Mouse (Mus musculus): ENCODE results near the gene Rab31.

Rab31 gene

DNA sequence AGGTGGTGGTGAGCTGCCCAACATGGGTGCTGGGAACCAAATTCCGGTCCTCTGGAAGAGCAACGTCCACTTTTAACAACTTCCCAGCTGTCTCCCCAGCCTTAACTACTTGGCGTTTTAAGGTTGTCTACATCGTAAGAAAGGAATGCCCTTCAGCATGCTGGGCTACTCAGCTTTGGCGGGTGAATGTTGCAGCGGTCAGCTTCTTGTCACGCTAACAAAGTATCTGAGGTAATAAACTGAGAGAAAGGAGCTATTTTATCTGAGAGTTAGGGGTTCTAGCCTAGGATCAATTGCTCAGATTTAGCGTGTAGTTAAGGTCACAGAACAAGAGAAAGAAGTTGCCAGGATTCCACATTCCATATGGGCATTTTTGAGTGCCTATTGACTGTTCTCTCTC, 71.2 kb downstream of the Rab31 start:
- DNase-seq = no peak

DNA sequence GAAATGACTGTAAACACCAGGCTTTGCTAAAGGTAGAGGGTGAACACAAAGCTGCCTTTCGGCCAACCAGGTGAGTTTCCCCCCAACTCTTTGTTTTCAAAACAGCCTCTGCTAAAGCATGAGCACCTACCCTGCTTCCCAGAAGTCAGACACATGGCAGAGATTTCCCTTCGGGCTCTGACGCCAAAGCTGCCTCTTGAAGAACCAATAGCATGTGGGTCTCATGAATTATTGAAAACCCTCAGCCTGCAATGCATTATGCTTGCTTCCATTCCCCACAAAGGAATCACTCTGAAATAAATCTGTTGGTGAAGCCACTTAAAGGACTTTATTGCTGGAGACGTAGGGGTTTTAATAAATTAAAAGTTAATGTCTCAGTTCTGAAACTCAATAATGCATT, 72.5 kb downstream of the Rab31 start:
- no peak for DNase-seq

DNA sequence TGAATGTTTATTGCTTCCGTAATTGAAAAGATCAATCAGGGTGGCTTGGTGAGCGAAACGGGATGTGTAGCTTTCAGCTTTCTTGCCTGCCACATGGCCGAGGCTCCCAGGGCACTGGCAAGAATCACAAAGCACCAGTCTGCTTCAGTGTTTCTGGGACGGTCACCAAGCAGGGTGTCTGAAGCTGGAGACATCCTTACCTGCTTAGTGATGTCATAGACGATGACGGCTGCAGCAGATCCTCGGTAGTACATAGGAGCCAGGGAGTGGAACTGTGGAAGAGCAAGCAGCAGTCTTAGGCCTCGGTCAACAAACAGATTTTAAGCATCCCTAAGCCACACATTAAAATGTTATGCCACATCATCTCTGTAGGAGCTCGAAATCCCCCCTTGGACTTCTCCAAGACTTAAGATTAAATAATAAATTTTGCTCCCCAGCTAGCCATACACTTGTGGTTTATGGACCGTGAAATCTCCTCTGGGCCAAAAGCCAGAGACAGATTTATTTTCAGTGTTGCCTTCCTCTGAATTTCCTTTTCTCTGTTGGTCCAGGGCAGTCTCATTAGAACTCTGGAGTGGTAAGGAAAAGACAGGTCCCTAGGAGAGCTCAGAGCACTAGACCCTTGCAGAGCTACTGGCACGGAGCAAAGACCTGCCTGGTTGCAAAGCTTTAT, 74.6 kb downstream of the Rab31 start:
- no peak for DNase-seq

DNA sequence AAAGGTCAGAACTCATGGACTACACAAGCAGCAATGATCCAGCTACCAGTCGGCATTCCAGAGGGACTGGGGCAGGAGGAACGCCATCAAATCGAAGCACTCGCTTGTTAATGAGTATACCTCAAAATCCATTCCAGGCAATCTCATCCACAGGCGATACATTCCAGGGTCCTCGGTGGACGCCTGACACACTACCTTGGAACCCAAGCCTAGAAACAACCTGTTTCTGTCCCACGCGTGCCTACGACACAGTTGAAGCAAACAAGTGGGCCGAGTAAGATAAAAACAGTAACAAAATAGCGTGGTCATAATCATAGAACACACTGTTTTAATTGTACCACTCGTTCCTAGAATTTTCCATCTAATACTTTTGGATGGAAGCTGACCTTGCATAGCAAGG, 75.6 kb downstream of the Rab31 start:
- DNase-seq = no peak

DNA sequence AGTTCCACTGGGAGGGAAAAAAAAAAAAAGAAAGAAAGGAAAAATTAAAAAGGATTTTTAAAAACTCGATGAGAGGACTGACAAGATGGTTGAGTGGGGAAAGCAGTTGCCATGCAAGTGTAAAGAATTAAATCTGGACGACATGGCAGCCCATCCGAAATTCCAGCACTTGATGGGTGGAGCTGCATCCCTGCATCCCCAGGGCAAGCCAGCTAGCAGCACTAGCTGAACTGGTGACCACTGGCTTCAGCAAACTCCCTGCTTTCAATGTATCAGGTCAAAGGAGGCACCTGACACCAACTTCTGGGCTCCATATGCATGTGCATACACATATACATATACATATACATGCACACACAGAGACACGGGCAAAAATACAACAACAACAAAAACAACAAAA, 80.3 kb downstream of the Rab31 start:
- DNase-seq = no peak

DNA sequence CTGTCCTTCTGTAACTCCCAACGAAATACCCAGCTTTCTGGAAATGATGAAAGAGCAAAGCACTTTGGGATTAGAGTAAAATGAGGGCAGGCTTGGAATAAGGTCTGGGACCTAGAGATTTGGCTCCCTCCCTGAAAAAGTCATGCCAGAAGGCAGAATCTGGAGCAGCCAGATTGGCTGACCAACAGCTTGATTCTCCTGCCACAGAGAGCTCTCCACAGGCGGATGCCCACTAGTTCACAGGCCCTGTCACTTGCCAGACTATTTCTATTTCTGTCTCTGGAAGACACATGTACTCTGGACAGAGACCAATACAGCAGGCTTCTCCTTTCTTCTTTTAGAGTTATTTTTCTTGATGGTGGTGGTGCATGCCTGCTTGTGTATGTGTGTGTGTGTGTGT, 88.8 kb downstream of the Rab31 start:
- DNase-seq = no peak

DNA sequence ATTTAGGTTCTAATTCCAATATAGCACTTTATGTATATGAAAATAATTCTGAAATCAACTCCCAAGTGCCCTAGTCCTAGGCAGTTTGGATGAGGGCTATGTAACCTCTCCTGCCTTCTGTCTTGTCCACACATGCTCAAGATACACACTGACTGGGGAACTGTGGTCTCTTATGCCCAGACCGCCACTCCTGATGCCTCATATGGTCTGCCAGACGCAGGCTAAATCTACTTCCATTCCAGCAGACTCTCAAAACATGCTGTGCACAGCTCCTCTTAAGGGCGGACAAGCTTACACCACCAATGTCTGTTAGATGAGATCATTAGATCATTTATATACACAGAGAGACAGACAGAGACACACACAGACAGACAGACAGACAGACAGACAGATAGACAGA, 89.2 kb downstream of the Rab31 start:
- no peak for DNase-seq

DNA sequence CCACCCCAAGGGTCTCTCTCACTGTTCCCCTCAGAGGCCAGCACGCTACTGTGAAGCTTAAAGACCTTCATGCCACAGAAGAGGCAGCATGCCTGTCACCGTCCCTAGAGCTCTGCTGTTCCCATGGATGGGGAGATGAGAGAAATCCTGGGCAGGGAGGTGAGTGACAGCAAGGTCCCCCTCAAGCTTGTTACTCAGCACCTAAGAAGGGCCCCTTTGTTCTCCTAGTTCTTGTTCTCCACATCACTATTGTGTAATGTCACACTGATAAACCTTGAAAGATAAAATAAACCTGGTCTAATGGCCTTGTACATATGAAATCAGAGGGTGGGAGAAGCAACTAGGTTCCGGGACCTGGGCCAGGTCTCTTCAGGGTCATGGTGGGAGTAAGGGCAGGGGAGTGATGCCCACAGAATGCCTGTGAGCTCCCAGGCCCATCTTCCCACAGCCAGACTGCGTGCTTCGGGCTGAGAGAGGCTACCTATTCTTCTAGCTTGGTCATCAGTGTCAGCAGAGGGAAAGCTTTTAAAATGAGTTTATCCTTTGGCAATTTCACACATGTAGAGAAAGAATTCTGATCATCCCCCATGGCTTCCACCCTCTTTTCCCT, 90.4 kb downstream of the Rab31 start:
- no peak for DNase-seq

DNA sequence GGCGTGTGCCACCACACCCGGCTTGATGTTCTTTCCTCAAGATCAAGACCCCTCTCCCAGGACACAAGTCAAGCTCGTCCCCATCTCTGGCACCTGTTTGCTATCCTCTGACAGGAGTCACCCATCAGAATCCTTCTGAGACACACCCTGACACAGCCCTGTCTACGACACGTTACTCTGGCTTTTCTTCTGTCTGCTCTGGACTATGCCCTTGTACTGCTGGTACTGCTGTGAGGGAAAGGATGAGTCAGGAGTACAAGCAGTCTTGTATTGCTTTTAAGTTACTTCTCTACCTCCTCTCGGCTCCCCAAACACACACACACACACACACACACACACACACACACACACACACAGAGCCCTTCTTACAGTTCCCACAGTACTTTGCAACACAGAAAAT, 91.0 kb downstream of the Rab31 start:
- DNase-seq = no peak

DNA sequence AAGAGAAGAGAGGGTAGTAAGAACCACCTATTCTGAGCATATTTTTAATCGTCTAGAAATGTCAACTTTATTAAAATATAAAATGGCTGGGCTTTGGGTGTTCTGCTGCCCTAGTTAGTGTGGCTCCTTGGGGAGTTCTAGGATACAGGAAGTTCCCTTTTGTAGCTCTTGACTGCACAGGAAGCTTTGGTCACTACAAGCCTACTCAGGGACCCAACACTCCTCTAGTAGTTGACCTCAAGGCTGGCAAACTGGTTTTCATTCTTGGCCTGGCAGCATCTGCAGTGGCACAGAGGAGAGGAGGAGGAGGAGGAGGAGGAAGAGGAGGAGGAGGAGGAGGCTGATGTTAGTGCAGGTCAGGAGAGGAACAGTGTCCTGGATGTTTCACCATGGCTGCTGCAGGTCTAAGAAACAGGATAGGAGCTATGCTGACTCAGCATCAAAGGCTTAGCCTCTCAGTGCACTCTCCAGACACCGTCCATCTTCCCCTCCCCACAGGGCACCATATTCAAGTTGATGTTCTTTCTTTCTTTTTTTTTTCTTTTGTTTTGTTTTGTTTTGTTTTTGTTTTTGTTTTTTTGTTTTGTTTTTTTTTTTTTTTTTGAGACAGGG, 91.6 kb downstream of the Rab31 start:
- DNase-seq = no peak

DNA sequence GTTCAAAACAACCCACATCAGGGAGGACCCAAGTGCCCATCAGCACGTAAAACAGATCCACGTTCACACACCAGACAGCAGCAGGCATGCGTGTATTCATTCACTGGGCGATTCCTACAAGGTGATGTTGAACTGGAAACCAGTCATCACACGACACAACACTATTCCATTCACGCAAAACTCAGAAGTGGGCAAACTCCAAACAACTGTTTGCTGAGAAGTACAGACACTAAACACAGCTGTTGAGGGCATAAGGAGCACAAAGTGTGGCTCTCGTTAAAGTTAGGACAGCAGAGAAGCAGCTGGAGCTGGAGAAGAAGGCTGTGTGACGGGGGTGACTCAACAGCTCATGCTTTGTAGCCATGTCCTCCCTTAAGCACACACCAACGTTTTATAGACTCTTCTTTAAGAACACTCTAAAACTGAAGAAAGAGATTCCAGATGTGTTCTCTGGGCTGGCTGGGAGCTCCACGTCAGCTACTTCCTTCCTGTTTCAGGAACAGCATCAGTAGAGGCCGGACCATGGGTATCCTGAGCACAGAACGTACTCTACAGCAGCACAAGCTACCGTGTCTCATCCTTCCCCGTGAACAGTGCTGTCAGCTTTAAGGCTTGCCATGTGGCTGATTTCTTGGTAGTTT, 92.6 kb downstream of the Rab31 start:
- no peak for DNase-seq

DNA sequence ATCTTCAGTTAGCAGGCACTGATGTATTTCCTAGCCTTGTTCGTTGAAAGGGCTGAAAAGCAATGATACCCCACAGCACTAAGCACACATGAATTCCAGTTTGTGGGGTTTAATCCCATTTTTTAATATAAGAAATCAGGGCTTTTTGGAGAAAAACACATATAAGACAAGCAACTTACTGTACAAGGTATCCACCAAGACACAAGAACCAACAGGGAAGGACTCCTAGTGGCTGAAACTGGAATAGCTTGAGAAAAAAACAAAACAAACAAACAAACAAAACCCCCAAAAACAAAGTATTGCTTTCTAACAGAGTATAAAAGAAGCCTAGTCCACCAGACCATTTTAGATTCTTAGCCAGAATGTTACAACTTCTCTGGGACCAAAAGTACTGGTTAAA, 94.8 kb downstream of the Rab31 start:
- DNase-seq = no peak

DNA sequence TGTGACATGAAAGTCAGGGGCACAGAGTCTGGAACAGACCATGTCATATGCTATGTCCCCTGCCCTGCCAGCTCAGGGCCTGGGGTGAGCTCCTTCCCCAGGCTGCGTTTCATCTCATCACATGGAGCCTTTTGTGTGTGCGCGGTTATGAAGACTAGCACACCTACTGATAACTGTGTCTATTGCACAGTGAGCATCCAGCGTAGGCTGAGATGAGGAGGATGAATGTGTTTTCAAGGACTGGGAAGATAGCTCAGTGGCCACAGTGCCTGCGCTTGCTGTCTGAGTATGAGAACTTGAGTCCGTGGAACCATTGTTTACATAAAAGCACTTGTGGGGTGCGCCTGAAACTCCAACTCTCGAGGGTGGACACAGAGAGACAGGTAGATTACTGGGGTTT, 96.0 kb downstream of the Rab31 start:
- no peak for DNase-seq

DNA sequence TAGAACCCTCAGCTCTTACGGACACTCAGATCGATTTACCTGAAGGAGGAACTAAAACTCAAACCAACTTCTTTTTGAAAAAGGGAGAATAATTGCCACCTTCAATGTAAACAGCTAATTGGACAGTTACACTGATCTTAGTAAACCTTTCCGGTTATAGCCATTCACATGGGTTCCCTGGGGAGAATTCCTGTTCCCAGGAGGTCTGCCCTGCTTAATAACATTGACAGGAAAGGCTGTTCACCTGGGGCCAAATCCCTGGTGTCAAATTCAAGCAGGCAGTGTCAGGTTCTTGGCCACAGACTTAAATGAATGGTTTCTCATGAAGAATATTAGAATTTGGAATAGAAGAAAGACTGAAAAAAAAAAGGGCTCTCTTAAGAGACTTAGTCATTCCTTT, 96.6 kb downstream of the Rab31 start:
- no peak for DNase-seq

DNA sequence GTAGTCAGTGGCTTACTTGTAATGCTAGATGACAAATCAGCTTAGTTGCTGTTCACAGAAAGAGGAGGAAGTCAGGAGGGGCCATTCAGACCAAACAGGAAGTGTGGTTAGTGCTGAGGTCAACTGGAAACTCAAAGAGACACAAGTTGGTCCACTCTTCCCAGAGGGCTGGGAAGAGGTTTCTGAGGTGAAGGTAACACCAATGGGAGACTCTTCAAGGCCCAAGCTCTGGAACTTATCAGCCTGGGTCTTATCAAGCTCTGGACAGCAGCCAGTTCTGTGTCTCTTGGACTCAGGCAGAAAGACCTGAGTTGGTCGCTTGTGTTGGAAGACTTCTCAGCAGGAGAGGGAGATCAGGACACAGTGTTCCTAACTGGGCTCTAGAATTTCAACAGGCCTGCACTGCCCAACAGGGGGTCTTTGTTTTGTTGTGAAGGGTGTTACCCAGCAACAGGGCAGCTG, 97.8 kb downstream of the Rab31 start:
- DNase-seq = no peak

DNA sequence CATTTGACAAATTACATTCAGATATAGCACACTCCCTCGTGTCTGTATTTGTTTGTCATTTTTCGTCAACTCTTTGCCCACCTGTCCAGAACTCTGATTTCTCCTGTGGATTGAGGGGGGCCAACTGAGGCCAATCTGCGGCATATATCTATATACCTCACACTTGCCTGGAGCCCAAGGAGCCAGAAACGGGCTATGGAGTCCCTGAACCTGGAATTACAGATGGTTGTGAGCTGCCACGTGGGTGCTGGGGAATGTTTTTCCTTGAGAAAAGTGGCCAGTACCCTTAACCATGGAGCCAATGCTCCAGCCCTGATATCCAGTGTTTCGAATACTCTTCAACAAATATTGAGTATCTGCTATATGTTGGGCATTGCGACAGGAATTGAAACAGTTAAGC, 99.6 kb downstream of the Rab31 start:
- DNase-seq = no peak

DNA sequence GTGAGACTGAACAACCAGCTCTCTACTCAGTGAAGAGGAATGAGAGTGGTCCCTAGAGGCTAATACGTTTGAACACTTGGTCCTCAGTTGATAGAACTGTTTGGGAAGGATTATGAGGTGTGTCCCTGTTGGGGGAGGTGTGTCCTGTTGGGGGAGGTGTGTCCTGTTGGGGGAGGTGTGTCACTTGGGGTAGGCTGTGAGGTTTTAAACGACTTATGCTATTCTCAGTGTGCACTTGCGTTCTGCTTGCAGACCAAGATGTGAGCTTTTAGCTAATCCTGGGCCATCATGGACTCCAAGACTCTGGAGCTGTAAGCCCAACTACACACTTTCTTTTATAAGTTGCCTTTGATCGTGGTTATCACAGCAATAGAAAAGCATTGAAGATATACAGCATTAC, 103.5 kb downstream of the Rab31 start:
- no peak for DNase-seq

DNA sequence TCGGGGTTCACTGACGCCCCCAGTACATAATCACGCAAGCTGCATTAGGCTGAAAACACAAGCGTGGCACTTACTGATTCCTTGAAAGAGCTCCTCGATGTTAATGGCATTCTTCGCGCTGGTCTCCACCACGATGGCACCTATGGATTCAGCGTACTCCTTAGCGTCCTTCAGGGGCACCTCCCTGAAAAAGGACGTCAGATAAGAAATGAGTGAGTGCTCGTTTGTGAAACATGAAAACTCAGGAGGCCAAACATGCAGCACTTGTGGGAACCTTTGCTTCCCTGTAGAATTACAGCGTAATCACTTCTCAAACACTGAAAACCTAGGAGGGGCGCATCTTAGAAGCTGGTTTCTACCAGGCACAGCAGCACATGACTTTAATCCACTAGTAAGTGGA, 104.8 kb downstream of the Rab31 start:
- peak in 1 of 2 experiments; percentile 15 for DNase-seq

DNA sequence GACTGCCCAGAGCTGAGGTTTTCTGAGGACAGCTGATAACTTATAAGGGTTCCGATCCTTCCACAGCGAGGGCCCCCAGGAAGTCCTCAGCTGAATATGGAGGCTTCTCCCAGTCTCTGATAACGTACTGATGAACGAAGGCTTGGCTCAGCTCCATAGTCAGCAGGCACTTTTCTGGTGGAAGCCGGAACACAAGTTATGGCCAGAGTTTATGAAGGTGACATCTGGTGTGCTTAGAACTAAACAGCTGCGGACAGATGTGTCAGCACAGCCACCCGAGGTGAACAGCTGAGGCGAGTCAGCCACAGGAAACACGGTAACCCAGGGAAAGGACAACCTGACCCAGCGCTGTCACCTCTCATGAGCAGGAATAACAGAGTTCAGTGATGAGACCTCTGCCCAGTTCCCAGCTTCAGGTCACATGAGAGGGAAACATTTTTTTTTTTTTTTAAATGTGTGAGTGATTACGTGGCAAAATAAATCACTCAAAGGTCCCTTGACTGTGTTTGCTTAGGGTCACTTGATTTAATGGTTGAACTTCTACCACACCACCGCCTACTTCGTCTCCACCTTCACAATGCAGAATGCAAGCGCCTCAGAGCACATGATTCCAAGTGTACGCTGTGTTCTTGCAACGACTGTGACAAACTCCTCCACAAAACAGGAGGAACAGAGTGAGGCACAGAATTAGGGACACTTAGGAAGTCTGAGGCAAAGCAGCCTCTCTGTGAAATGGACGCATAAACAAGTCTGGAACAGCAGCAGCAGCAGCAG, 106.0 kb downstream of the Rab31 start:
- peak in 1 of 2 experiments; percentile 45 for DNase-seq

DNA sequence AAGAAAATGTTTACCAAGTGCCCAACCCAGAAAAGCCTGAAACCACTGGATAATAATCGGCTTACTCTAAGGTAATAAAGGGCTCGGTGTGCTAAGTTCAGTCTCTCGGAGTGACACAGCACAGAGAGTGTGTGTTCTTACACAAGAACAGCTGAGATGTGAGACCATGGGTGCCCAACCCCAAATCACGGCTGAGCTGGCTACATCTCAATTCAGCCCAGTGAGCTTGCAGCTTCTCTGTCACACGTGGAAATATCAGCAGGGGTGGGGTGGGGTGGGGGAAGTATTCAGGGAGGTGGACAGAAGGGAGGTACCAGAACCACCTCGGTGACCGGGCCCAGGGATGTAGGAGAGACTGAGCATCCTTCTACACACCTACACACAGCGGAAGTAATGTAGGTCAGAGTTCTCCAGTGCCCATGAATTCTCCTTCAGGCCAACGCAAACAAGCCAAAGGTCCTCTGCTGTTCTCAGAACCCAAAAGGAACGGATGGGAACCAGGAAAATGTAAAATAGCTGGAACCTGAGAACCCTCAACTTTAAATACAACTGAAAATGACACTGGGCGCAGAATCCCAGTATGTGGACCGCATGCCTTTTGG, 106.7 kb downstream of the Rab31 start:
- peak in 1 of 2 experiments; percentile 13 for DNase-seq

DNA sequence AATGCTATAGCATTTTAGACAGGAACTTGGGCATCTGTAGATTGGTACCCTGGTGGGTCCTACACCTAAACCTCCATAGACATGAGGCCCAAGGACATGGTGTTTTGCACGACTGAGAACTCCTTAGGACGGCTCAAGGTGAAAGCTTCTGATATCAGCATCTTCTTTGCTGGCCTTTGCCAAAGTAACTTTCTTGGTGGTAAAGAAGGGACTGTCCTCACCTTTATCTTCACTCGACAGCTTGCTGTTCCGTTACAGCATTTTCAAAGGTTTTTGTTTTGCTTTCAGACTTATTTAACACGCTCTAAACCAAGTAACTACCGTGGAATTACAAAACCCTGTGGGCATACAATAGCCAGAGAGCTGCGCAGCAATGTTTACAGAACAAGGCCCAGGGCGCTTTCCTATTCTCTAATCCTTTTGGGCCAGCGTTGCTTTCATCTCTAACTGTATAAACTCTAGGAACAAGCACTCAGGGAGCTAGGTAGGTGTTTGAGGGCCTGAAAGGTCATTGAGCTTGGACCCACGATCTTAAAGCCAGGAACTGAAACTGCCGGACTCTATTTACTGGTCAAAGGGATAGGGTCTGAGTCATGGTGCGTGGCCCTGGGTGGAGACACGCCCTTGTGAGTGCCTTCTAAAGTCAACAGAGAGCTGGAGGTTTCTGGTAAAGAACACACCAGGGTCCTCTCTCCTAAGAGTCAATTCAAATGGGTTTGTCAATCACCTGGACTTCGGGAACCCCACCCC, 109.0 kb downstream of the Rab31 start:
- peak in 1 of 2 experiments; percentile 48 for DNase-seq

DNA sequence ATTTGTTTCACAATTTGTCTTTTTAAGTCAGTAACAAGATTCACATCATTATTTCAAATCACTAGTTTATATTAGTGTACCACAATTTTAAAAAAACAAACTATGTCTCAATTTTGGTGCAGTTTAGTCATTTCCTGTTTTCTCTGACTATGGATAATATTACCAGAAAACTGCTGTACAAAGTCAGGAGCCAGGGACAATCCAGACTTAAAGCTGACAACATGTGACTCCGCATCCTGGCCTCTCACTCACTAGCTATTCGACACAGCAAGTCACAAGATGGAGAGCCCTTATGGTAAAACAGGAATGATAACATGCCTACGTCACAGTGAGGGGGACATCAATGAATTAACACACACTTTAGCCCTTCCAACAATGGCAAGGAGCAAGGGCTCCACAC, 109.9 kb downstream of the Rab31 start:
- peak in 1 of 2 experiments; percentile 5 for DNase-seq
